Mouse (Mus musculus) myocyte (in vitro differentiated cells): ENCODE measurements around the gene Olfr56. TPM values are rescaled to one million over a fixed set of nuclear protein-coding genes. Genes with fewer than 3 reads are reported as not detected.

ENCODE experiments used
- H3K27me3 ChIP-seq: one replicate; pipeline ENCODE4 v1.6.1; 2011; ENCODE audit not compliant: control insufficient read depth, insufficient read depth, insufficient read length
- H3K36me3 ChIP-seq: one replicate; pipeline ENCODE4 v1.6.1; 2011; ENCODE audit not compliant: control insufficient read depth, insufficient read depth
- H3K4me2 ChIP-seq: one replicate; pipeline ENCODE4 v1.6.1; 2011; ENCODE audit warnings: low read depth, control low read depth
- H3K4me3 ChIP-seq: one replicate; pipeline ENCODE4 v1.5.1; 2011; ENCODE audit warnings: mild to moderate bottlenecking, control low read depth, moderate library complexity
- H3K79me2 ChIP-seq: one replicate; pipeline ENCODE4 v1.6.1; 2011; ENCODE audit not compliant: control insufficient read depth, insufficient read depth
- H3ac ChIP-seq: one replicate; pipeline ENCODE4 v1.6.1; 2011; ENCODE audit not compliant: control insufficient read depth, insufficient read length
- CEBPB ChIP-seq: IDR thresholded peaks from 2 replicates; pipeline ENCODE4 v1.6.1; 2011; ENCODE audit warnings: mild to moderate bottlenecking, moderate library complexity; ENCODE audit not compliant: poor library complexity, insufficient read depth, severe bottlenecking
- E2F4 ChIP-seq: IDR thresholded peaks from one replicate; pipeline ENCODE4 v1.6.1; 2011; ENCODE audit warnings: mild to moderate bottlenecking, control low read depth, moderate library complexity; ENCODE audit not compliant: insufficient read depth
- MAX ChIP-seq: IDR thresholded peaks from one replicate; pipeline ENCODE4 v1.6.1; 2011; ENCODE audit warnings: low read depth, mild to moderate bottlenecking, control low read depth
- MYOD1 ChIP-seq, 3 experiments: IDR thresholded peaks; one replicate each; pipeline ENCODE4 v1.6.1; 2011; ENCODE audit warnings: control low read depth in 2 of 3, low read depth in 2 of 3, mild to moderate bottlenecking in 2 of 3, moderate library complexity in 1 of 3; ENCODE audit not compliant: insufficient read length in 2 of 3, control insufficient read depth in 1 of 3
- MYOG ChIP-seq, 3 experiments: IDR thresholded peaks; one replicate each; pipeline ENCODE4 v1.6.1; 2011; ENCODE audit warnings: control low read depth in 2 of 3, low read depth in 2 of 3, mild to moderate bottlenecking in 2 of 3; ENCODE audit not compliant: insufficient read length in 2 of 3, control insufficient read depth in 1 of 3, insufficient read depth in 1 of 3
- POLR2A ChIP-seq: IDR thresholded peaks from one replicate; pipeline ENCODE4 v1.6.1; 2011; ENCODE audit warnings: low read depth, mild to moderate bottlenecking, control low read depth, moderate library complexity; ENCODE audit not compliant: insufficient read length
- POLR2AphosphoS2 ChIP-seq: IDR thresholded peaks from one replicate; pipeline ENCODE4 v1.6.1; 2011; ENCODE audit warnings: low read depth, control low read depth; ENCODE audit not compliant: insufficient read length
- REST ChIP-seq: IDR thresholded peaks from one replicate; pipeline ENCODE4 v1.6.1; 2011; ENCODE audit warnings: mild to moderate bottlenecking, control low read depth, moderate library complexity; ENCODE audit not compliant: insufficient read depth, insufficient read length
- SRF ChIP-seq: IDR thresholded peaks from one replicate; pipeline ENCODE4 v1.6.1; 2011; ENCODE audit warnings: low read depth; ENCODE audit not compliant: control insufficient read depth, insufficient read length
- TCF12 ChIP-seq: IDR thresholded peaks from one replicate; pipeline ENCODE4 v1.6.1; 2011; ENCODE audit warnings: mild to moderate bottlenecking, control low read depth; ENCODE audit not compliant: poor library complexity, insufficient read depth, severe bottlenecking
- TCF3 ChIP-seq: IDR thresholded peaks from one replicate; pipeline ENCODE4 v1.6.1; 2011; ENCODE audit warnings: low read depth, control low read depth; ENCODE audit not compliant: insufficient read length
- USF1 ChIP-seq: IDR thresholded peaks from one replicate; pipeline ENCODE4 v1.6.1; 2011; ENCODE audit warnings: low read depth, mild to moderate bottlenecking, control low read depth, moderate library complexity
- polyA plus RNA-seq: library from polyadenylated mRNA; unstranded; fragments of >200 nt; fragmentation: generic; extraction: Trizol; gene quantifications from one replicate; pipeline ENCODE4 v1.2.1, GENCODE M21; 2012; ENCODE audit warnings: missing spikeins

Gene Olfr56
- polyA plus RNA-seq, 1 experiment = 0.05 TPM

DNA sequence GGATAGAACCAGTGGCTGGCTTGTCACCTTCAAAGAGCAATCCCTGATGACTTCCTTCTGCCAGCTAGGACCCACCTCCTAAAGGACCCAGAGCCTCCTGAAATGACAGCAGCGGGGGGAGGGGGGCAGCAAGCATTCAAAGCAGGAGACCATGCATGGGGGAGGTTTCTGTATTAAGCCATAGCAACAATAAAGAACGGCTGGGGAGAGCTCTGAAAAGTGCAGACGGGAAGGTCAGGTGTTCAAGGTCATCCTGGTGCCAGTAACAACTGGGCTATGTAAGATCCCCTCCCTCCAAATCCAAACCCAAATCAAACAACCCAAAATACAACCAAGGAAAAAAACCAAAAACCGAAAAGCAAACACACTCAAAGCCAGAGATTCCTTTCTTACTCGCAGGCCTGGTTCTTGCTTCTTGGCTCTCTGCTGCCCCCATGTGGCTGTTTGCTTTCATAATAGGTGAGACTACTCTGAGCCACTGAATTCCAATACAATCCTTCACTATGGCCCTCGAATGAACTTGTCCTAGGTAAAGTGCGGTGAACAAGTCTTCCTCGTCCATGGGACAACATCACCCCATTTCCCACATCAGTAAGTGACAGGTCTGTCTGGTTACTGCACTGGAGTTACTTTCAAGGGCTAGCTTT lies 124.5 kb downstream of the Olfr56 start:
- no peaks in the 10 kb centered on the region for H3K79me2 ChIP-seq
- H3K27me3 ChIP-seq = no peaks in the 10 kb centered on the region
- no peak overlapping the region for H3K4me3 ChIP-seq
- no peak overlapping the region for H3ac ChIP-seq
- TF ChIP-seq CEBPB = no peak
- no peak overlapping the region for H3K4me2 ChIP-seq
- no peaks in the 10 kb centered on the region for H3K36me3 ChIP-seq

DNA sequence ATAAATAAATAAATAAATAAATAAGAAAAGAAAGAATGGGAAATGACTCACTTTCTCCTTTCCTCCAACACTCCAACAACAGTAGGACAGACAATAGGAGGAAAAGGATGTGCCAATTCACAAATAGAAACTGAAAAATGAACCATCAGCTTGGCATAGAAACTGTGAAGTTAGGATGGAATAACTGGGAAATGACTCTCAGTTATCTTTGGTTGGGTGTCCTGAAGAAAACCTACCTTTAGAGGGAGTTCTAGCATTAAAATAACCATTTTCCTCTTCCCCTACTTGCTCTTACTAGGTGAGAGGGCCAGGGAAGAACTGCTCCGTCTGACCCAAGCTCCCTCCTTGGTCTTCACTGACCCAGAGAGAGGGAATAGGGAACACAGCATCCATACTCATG lies 127.1 kb downstream of the Olfr56 start:
- Histone ChIP-seq H3K79me2 (no peaks in the 10 kb centered on the region), H3K27me3 (no peaks in the 10 kb centered on the region), H3K4me3 (no peak overlapping the region), H3ac (no peak overlapping the region), H3K4me2 (no peak overlapping the region), H3K36me3 (no peaks in the 10 kb centered on the region)
- TF ChIP-seq POLR2AphosphoS2 (no peak), TCF3 (no peak), E2F4 (no peak), TCF12 (no peak), USF1 (no peak), POLR2A (no peak), MYOD1 (IDR thresholded peaks at IDR 0.05; ENCODE audit: control insufficient read depth in 1 of 3, insufficient read length in 2 of 3, low read depth in 2 of 3) (no peak), MAX (no peak), CEBPB (no peak), REST (no peak), SRF (no peak), MYOG (IDR thresholded peaks at IDR 0.05; ENCODE audit: control insufficient read depth in 1 of 3, insufficient read depth in 1 of 3, insufficient read length in 2 of 3, low read depth in 2 of 3) (no peak)

DNA sequence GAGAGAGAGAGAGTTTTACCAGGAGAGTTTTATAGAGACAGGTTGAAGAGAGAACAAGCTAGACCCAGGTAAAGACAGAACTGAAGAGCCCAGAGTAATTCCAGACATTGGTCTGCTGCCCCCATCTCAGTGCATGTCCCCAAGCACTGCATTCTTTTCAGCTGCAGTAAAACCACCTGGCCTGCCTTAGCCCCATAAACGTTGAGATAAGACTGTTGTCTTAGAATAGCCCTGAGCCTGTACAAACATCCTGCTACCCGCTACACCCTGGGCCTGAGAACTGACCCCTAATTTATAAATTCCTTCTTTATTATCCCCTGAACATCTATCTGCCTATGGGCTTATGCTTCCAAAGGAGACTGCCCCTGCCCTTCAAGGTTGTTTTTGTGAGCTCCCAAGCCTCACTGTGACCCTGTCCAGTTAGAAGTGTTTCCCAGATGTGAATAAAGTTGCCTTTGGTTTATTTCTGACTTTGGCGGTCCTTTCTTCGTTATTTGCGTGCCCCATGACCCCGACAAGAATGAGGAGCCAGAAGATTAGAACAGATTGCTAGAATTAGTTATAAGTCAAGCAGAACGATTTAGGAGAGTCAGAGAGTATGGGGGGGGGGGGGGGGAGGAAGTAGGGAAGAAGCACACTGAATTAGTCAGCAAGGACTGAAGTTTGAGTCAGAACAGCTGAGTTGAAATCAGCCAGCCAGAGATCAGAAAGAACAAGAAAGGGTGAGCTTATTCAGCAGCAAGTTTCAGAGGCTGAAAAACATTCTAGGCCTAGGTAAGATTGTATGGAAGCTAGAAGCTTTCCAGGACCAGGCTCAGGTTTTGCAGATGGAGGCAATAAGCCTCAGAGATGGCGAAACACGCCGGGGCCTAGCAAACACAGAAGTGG lies 129.2 kb downstream of the Olfr56 start:
- no peak overlapping the region for H3ac ChIP-seq
- H3K4me2 ChIP-seq = no peak overlapping the region
- no peaks in the 10 kb centered on the region for H3K36me3 ChIP-seq
- H3K27me3 ChIP-seq = no peaks in the 10 kb centered on the region
- H3K79me2 ChIP-seq = no peaks in the 10 kb centered on the region
- TF ChIP-seq SRF (no peak), CEBPB (no peak), REST (no peak), USF1 (no peak), TCF12 (no peak), MYOD1 (IDR thresholded peaks at IDR 0.05; ENCODE audit: control insufficient read depth in 1 of 3, insufficient read length in 2 of 3, low read depth in 2 of 3) (no peak), E2F4 (no peak)
- no peak overlapping the region for H3K4me3 ChIP-seq

DNA sequence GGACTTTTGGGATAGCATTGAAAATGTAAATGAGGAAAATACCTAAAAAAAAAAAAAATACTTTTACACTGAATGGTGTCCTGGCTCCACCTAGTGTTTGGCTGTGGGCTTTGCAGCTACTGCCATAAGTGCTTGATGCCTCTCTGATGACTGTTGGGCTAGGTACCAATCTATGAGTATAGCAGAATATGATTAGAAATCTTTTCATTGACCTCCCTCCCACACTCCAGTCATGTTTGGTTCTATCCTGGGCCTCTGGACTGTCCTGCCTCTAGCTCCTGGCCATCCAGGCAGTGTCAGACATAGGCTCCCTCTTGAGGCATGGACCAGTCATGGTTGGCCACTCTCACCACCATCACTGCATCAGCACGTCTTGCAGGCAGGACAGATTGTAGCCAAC lies 130.1 kb downstream of the Olfr56 start:
- no peak overlapping the region for H3K4me3 ChIP-seq
- H3K36me3 ChIP-seq = no peaks in the 10 kb centered on the region
- H3ac ChIP-seq = no peak overlapping the region
- H3K79me2 ChIP-seq = no peaks in the 10 kb centered on the region
- no peak for TF ChIP-seq MAX
- H3K4me2 ChIP-seq = no peak overlapping the region
- no peaks in the 10 kb centered on the region for H3K27me3 ChIP-seq

DNA sequence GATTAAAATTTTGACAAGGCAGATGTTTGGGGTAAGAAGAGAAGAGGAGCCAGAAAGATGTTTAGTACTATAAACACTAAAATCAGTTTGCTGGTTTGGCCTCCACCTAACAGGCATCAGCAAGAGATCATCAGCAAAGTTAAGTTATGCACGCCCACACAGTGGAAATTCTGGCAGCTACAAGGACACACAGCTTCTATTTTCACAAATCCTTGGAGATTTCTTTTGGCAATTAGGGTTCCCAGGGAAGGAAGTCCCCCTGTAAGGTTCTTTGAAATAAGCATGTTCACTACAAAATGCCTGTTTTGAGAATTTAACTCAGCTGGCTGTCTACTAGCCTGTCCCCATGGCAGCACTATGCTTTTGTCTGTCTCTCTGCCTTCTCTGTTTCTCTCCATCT lies 132.3 kb downstream of the Olfr56 start:
- Histone ChIP-seq H3K4me2 (no peak overlapping the region), H3ac (no peak overlapping the region), H3K4me3 (no peak overlapping the region), H3K36me3 (no peaks in the 10 kb centered on the region), H3K27me3 (no peaks in the 10 kb centered on the region), H3K79me2 (no peaks in the 10 kb centered on the region)
- TF ChIP-seq USF1 = no peak
- TF ChIP-seq TCF3 = no peak
- TF ChIP-seq MYOG (IDR thresholded peaks at IDR 0.05; ENCODE audit: control insufficient read depth in 1 of 3, insufficient read depth in 1 of 3, insufficient read length in 2 of 3, low read depth in 2 of 3) = no peak
- no peak for TF ChIP-seq SRF
- TF ChIP-seq MAX = no peak
- no peak for TF ChIP-seq POLR2AphosphoS2
- TF ChIP-seq TCF12 = no peak
- no peak for TF ChIP-seq E2F4
- TF ChIP-seq POLR2A = no peak
- no peak for TF ChIP-seq CEBPB
- no peak for TF ChIP-seq REST
- TF ChIP-seq MYOD1 (IDR thresholded peaks at IDR 0.05; ENCODE audit: control insufficient read depth in 1 of 3, insufficient read length in 2 of 3, low read depth in 2 of 3) = no peak
